Mouse (Mus musculus): ENCODE results near the gene Drap1. TPM values are rescaled to one million over a fixed set of nuclear protein-coding genes. Genes with fewer than 3 reads are reported as not detected.

The Drap1 gene
- polyA plus RNA-seq (2012; ENCODE audit: insufficient read depth, insufficient read length, low replicate concordance, missing spikeins), result not detected in 2 replicates

DNA sequence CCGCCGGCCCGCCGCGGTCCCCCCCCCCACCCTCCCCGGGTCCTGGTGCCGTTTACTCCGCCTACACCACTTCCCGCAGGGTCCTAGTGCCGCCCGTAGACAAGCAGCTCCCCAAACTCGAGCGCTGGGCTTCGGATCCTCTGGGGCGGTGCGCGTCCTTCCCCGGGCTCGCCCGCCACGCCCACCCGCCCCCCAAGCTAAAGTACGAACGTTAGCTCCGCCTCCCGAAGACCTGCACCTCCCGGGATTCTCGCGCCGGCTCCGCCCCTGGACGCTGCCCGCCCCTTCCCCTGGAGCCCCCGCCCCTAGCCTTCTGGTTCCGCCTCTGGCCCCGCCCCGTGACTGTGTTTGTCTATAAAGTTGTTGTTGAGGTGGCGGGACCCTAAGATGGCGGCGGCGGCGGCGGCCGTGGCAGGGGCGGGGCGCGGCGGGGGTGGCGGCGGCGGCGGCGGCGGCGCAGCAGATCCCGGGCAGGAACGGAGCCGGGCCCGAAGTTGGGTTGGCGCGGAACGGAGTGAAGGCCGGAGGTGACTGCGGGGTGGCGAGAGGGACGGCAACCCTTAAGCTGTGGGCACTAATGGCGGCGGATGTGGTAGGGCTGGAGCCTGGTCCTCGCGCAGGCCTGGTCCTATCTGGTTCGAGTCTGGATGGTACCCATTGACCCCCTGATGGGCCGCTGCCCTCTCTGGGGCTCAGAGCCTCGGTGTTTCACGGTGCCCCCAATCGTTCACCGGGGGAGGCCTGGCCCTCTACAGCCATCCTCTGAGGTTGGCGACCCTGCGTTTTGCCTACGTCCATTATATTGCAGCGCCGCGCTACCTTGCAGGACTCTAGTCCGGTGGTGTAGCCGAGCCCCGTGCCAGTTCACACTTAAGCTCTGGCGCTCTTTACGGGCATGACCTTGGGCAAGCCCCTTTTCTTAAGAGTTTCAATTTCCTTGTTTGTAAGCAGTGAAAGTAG lies at the start of gene Drap1, which contains the start of gene AI837181:
TSS of gene Drap1 (minus strand) at position 198 of the 960 bp plus-strand sequence.
TSS of gene AI837181 (plus strand) at position 363 of the 960 bp plus-strand sequence.
- H3K4me1 ChIP-seq (ENCODE audit: control insufficient read depth, insufficient read depth, low read length), result peaks cover 42% of the 10 kb centered on the region
- no peak for TF ChIP-seq CTCF (IDR thresholded peaks at IDR 0.05; ENCODE audit: insufficient read depth, low read depth, low read length)
- TF ChIP-seq POLR2A (IDR thresholded peaks at IDR 0.05; ENCODE audit: insufficient read depth, low read depth, low read length), result peak; percentile 34; the same call in 1 of the 2 replicates
- 1% methylated on average over 80 of the region's 87 CpGs for WGBS
- H3K27ac ChIP-seq (ENCODE audit: insufficient read depth, low read depth, low read length), result peak within 1 kb of the TSS; percentile 93
- peak within 1 kb of the TSS; percentile 99 for H3K4me3 ChIP-seq (ENCODE audit: insufficient read depth, low read depth, low read length)

DNA sequence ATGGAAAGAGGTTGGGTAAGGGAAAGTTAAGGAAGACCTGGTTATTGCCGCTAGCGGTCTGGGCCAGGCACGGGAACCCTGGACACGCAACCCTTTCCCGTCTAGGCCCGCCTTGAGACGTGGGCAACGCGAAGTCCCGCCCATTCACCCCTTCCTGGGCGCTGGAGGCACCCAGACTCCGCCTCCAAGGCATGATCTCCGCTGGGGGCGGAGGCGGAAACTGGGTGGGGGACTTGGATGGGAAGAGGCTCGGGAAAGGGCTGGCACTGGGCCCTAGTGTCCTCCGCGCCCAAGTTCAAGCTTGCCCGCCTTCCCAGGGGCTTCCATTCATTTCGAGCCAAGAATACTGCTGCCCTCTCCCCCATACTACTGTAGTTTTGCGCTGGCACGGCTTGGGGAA lies 48.9 kb upstream of the Drap1 start, which contains the start of gene Efemp2:
TSS of gene Efemp2 (plus strand) at position 235 of the 400 bp plus-strand sequence.
- Histone ChIP-seq H3K27ac (ENCODE audit: insufficient read depth, low read depth, low read length) (peak within 1 kb of the TSS; percentile 52; the same call in 1 of the 2 replicates), H3K4me1 (ENCODE audit: control insufficient read depth, insufficient read depth, low read length) (peaks cover 39% of the 10 kb centered on the region), H3K4me3 (ENCODE audit: insufficient read depth, low read depth, low read length) (peak within 1 kb of the TSS; percentile 53)
- TF ChIP-seq POLR2A (IDR thresholded peaks at IDR 0.05; ENCODE audit: insufficient read depth, low read depth, low read length) (no peak), CTCF (IDR thresholded peaks at IDR 0.05; ENCODE audit: insufficient read depth, low read depth, low read length) (no peak)
- 1% methylated on average over 22 of the region's 22 CpGs for WGBS

DNA sequence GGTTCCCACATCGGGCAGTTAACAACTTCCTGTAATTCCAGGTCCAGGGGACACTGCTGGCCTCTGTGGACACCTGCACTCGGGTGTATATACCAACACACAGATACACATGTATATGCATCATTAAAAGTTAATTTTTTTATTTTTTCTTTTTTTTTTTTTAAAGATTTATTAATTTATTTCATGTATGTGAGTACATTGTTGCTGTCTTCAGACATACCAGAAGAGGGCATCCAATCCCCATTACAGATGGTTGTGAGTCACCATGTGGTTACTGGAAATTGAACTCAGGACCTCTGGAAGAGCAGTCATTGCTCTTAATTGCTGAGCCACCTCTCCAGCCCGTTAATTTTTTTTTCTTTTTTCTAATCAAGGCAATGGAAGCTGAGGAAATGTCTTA lies 48.1 kb upstream of the Drap1 start:
- Histone ChIP-seq H3K4me1 (ENCODE audit: control insufficient read depth, insufficient read depth, low read length) (peaks cover 40% of the 10 kb centered on the region), H3K27ac (ENCODE audit: insufficient read depth, low read depth, low read length) (no peak overlapping the region), H3K4me3 (ENCODE audit: insufficient read depth, low read depth, low read length) (no peak overlapping the region)
- WGBS, result 77% methylated on average over 3 of the region's 3 CpGs
- no peak for TF ChIP-seq POLR2A (IDR thresholded peaks at IDR 0.05; ENCODE audit: insufficient read depth, low read depth, low read length)

DNA sequence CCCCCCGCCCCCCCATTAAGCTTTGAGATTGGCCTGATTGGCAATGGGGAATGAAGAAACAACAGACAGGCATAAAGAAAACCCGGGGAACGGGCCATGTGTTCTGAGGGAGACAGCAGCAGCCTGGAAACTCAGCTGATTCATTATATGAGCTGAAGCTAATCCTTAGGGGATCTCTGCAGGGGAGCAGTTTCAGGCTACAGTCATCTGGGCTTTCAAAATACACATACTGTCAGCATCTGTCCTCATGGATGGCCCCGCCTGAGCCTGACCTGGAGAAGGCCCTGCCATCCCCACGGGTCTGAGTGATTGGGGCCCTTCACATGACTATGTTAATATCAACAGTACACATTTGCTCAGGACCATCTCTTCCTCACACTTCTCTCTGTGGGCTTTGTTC lies 47.1 kb upstream of the Drap1 start:
- WGBS, result 35% methylated on average over 5 of the region's 5 CpGs
- H3K4me1 ChIP-seq (ENCODE audit: control insufficient read depth, insufficient read depth, low read length), result peaks cover 30% of the 10 kb centered on the region
- H3K4me3 ChIP-seq (ENCODE audit: insufficient read depth, low read depth, low read length), result no peak overlapping the region
- H3K27ac ChIP-seq (ENCODE audit: insufficient read depth, low read depth, low read length), result no peak overlapping the region
- TF ChIP-seq CTCF (IDR thresholded peaks at IDR 0.05; ENCODE audit: insufficient read depth, low read depth, low read length) (no peak), POLR2A (IDR thresholded peaks at IDR 0.05; ENCODE audit: insufficient read depth, low read depth, low read length) (no peak)

DNA sequence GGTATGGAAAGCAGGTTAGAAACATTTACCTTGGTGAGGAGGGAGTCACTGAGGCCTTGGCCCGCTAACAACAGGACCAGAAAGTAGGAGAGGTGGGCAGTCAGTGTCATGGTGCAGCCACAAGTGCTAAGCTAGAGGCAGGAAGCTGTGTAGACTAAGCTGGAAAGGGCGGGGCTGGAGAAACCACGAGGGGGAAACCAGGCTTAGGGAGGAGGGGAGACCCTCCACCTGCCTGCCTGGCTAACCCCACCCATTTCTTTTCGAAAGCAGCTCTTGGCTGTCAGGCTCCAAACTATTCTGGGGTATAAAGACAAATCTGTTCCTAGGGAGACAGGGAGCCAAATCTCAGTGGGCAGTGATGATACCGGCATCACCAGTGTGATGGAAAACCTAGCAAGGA lies 43.6 kb upstream of the Drap1 start, which contains the start of gene Ctsw:
TSS of gene Ctsw (minus strand) at position 134 of the 400 bp plus-strand sequence.
- TF ChIP-seq CTCF (IDR thresholded peaks at IDR 0.05; ENCODE audit: insufficient read depth, low read depth, low read length), result no peak
- no peak for TF ChIP-seq POLR2A (IDR thresholded peaks at IDR 0.05; ENCODE audit: insufficient read depth, low read depth, low read length)
- H3K4me1 ChIP-seq (ENCODE audit: control insufficient read depth, insufficient read depth, low read length), result peaks cover 25% of the 10 kb centered on the region
- no peak within 1 kb of the TSS for H3K27ac ChIP-seq (ENCODE audit: insufficient read depth, low read depth, low read length)
- WGBS, result 52% methylated on average over 5 of the region's 5 CpGs
- H3K4me3 ChIP-seq (ENCODE audit: insufficient read depth, low read depth, low read length), result no peak within 1 kb of the TSS

DNA sequence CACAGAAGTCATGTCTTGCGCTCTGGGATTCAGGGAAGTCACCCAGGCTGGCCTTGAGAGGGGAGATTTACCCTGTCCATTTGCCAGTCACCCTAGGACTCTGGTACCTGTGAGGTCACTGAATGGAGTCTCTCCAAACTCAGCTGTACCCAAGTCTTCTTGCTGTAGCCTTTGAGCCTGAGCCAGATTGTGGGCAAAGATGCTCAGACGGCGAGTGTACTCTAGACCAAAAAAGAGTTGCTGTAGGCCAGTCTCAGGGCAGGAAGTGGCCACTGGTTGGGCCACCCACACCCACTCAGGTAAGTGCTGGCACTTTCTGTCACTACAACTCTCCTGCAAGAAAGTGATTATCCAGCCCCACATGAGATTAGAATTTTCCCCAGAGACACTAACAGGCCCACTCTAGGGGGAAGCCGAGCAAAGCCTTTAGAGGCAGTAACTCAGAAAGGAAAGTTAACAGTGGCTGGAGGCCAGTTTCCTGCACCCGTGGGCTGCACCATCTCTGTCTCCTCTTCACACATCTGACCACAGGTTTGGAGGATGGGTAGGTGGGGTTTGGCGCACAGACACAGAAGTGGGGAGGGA lies 42.2 kb upstream of the Drap1 start:
- H3K4me1 ChIP-seq (ENCODE audit: control insufficient read depth, insufficient read depth, low read length), result peaks cover 25% of the 10 kb centered on the region
- 89% methylated on average over 6 of the region's 6 CpGs for WGBS
- H3K27ac ChIP-seq (ENCODE audit: insufficient read depth, low read depth, low read length), result no peak overlapping the region
- no peak overlapping the region for H3K4me3 ChIP-seq (ENCODE audit: insufficient read depth, low read depth, low read length)
- TF ChIP-seq POLR2A (IDR thresholded peaks at IDR 0.05; ENCODE audit: insufficient read depth, low read depth, low read length) (no peak), CTCF (IDR thresholded peaks at IDR 0.05; ENCODE audit: insufficient read depth, low read depth, low read length) (no peak)

DNA sequence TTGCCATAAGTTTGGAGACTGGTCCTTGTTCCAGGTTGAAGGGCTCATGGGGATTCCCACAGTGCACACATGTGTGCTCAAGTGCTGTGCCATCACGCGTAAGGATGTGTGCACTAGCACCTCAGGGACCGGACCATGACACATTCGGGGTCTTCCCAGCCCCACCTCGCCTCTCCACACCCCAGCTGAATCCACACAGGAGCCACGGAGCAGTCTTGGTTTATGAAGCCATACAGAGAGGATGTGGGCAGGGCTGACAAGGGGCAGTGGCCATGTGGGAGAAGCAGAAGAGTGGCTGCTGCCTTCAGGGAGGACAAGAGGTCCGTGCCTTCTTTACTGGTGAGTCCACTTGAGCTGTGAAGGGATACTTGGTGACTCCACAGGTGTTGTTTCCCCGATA lies 40.3 kb upstream of the Drap1 start:
- Histone ChIP-seq H3K4me3 (ENCODE audit: insufficient read depth, low read depth, low read length) (no peak overlapping the region; the same call in 1 of the 2 replicates), H3K27ac (ENCODE audit: insufficient read depth, low read depth, low read length) (no peak overlapping the region), H3K4me1 (ENCODE audit: control insufficient read depth, insufficient read depth, low read length) (peaks cover 23% of the 10 kb centered on the region)
- no peak for TF ChIP-seq POLR2A (IDR thresholded peaks at IDR 0.05; ENCODE audit: insufficient read depth, low read depth, low read length)
- no peak for TF ChIP-seq CTCF (IDR thresholded peaks at IDR 0.05; ENCODE audit: insufficient read depth, low read depth, low read length)
- WGBS, result 92% methylated on average over 8 of the region's 8 CpGs

DNA sequence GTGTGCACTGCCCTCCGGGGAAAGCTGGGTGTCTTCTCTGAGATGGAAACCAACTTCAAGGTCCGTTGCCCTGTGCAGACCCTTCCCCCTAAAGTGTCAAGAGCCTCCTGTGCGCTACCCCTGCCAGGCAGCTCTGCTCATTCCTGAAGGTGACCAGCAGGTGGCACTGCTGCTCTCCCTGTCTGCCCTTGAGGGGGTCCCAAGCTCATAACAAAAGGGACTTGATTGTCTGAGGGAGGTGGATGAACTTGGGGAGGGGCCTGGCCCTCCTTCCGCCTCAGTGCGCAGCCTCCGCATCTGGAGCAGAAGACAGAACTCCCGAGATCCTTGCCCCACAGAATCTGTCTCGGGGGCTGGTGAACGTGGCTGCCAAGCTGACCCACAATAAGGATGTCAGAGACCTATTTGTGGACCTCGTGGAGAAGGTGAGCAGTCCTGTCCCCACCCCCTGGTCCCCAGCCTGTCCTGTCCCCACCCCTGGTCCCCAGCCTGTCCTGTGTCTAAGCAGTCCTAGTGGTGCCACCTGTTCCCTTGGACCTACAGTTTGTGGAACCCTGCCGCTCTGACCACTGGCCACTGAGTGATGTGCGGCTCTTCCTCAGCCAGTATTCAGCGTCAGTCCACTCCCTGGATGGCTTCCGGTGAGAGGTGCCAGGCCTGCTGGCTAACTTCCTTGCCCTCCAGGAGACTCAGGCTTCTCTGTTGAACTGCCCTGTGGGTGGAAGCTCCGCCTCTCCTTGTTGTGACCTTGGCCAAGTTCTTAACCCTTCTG lies 39.2 kb upstream of the Drap1 start:
- 9% methylated on average over 15 of the region's 15 CpGs for WGBS
- TF ChIP-seq POLR2A (IDR thresholded peaks at IDR 0.05; ENCODE audit: insufficient read depth, low read depth, low read length) (no peak), CTCF (IDR thresholded peaks at IDR 0.05; ENCODE audit: insufficient read depth, low read depth, low read length) (peak; percentile 91)
- H3K4me1 ChIP-seq (ENCODE audit: control insufficient read depth, insufficient read depth, low read length), result peaks cover 25% of the 10 kb centered on the region
- peak overlapping the region; percentile 70 for H3K27ac ChIP-seq (ENCODE audit: insufficient read depth, low read depth, low read length)
- H3K4me3 ChIP-seq (ENCODE audit: insufficient read depth, low read depth, low read length), result peak overlapping the region; percentile 47

Measured in olfactory bulb, adult 2 months (tissue).